Mouse (Mus musculus) erythroblast, embryonic 14.5 days (primary cell): ENCODE data around the gene Olfr481.

Source experiments
- GATA1 ChIP-seq: IDR thresholded peaks from 2 replicates; pipeline ENCODE4 v1.6.1; 2012; ENCODE audit warnings: low read length, inconsistent platforms, mixed read lengths
- TAL1 ChIP-seq: IDR thresholded peaks from 3 replicates; pipeline ENCODE4 v1.6.1; 2012; ENCODE audit warnings: low read length, inconsistent platforms, mixed read lengths

DNA sequence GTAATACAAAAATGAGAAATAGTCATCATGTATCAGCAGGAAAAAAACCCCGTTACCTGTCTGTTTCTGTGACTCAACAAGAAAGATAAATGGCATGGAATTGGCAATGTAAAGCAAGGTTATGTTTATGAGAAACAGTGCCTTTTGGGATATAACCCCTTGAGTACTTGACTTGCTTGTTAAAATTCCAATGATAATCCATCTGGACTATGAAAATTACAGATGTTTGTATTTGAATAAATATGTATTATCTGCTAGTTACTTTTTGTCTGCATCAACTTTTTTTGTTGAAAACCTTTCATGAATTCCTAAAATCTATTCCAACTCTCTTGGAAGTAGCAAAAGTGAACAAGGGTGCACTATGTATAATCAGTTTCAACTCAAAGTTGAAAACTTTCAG, 12.4 kb upstream of the Olfr481 start, which contains the start of gene Olfr480:
- TF ChIP-seq TAL1, result no peak
- no peak for TF ChIP-seq GATA1
